Mouse (Mus musculus) left cerebral cortex, postnatal 36 days (tissue): ENCODE results near the gene Chrnd. TPM values are rescaled to one million over a fixed set of nuclear protein-coding genes. Genes with fewer than 3 reads are reported as not detected.

ENCODE experiments used
- DNase-seq, 2 experiments: peaks; one replicate each; pipeline ENCODE4 v3.0.0; 2021 to 2022; ENCODE audit warnings: low spot score in 2 of 2, mixed read lengths in 1 of 2
- intact Hi-C: fragments of 180-260 bp; cut with DNase I; formaldehyde crosslinking; loops from one replicate; pipeline ENCODE4 v1.15.1; 2025
- total RNA-seq, 2 experiments: library from RNA; stranded (reverse); gene quantifications; 2 replicates each; pipeline ENCODE4 v1.2.3; 2021

The Chrnd gene
- total RNA-seq: not detected

DNA sequence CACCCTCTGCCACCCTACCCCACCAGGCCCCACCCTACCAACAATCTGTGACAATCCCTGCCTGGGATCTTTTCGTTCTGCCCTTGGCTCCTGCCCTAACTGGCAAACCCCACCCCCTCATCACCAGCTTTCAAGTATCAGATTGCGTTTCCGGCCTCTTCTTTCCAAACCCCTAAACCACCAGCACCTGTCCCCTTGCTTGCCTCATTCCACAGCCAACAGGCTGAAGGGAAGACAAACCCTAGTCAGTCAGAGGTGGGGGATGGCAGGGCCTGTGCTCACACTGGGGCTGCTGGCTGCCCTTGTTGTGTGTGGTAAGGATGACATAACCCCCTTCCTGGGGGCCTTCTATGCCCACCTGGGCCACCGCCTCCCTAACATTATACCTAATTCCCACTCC, at the start of gene Chrnd:
TSS of gene Chrnd (plus strand) at position 179 of the 400 bp plus-strand sequence.
- DNase-seq: no peak
- intact Hi-C loops: no loop called here

- intact Hi-C loops: no loop called here
- no peak for DNase-seq
Observed at GRCm38 (mm10) chr1:87141550-87141949, 48.9 kb upstream of the Chrnd start.

- DNase-seq: no peak
- intact Hi-C loops: no loop called here
Observed at GRCm38 (mm10) chr1:87142456-87142855, 48.0 kb upstream of the Chrnd start.

- intact Hi-C loops: no loop called here
Observed at GRCm38 (mm10) chr1:87143141-87143540, 47.3 kb upstream of the Chrnd start.

DNA sequence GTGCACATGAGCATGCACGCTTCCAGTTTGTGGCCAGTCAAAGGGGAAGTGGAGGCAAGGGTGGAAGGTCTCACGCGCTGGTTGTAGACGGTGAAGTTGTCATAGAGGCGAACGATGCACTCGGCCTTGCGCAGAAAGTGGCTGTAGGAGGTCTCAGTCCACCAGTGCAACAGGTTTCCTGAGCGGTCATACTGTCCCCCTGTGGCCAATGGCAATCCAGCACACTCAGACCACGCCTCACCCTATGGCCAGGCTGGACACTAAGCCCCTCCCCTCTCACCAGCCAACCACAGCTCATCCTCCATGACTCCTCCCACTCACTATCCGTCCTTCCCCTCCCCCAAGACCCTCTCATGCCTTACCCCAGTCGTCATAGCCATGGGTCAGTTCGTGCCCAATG, 41.0 kb upstream of the Chrnd start:
- DNase-seq: no peak
- intact Hi-C loops: no loop called here

More at GRCm38 (mm10) chr1:87143141-87143540, 47.3 kb upstream of the Chrnd start:
- no peak for DNase-seq

DNA sequence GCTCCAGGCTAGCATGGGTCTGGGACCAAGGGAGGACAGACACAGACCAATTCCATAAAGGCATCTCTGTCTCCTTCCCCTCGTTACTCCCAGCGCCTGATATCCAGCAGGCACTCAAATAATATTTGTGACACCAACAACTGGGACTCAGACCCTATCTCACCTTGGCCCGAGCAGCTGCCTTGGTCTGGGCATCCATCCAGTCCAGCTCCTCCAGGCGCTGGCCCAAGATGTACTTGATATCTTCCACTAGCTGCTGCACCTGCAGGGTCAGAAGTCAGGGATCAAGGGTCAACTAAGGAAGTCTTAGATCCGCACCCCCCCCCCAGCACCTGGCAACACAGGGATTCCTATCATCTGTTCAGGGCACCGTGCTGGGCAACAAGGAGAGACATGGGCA, 39.1 kb upstream of the Chrnd start:
- intact Hi-C loops: no loop called here
- DNase-seq: no peak

DNA sequence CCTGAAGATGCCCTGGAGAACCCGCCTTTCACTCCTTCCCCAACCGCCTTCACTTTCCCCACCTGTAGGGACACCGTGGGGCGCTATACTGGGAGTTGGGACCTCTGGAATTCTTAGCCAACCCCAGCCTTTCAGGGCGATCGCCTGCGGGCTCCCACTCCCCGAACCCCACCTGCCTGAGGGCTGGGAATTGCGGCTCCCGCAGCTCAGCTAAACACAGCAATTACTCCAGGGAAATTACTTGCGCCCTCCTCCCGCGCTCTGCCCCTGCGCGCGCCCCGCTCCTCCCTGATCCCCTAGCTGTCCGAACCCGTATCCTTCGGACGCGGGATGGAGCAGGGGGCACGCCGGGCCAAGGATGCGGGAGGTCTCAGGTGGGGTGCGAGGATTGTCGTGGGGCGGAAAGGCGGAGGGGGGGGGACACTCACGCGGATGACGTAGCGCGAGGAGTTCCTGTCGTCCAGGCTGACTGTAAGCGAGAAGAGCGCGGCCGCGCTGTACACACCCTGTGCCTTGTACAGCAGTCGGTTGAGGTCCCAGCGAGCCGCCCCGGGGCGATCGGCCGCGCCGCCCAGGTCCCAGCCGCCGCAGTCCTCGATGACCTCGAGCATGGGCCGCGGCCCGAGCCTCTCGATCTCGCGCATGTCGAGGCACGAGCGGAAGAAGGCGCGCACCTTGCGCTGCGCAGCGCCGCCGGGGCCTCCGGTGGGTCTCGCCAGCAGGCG, 36.5 kb upstream of the Chrnd start:
- no peak for DNase-seq
- intact Hi-C loops: no loop called here

- DNase-seq: no peak
- intact Hi-C loops: no loop called here
Observed at GRCm38 (mm10) chr1:87154501-87155120, 35.8 kb upstream of the Chrnd start.

DNA sequence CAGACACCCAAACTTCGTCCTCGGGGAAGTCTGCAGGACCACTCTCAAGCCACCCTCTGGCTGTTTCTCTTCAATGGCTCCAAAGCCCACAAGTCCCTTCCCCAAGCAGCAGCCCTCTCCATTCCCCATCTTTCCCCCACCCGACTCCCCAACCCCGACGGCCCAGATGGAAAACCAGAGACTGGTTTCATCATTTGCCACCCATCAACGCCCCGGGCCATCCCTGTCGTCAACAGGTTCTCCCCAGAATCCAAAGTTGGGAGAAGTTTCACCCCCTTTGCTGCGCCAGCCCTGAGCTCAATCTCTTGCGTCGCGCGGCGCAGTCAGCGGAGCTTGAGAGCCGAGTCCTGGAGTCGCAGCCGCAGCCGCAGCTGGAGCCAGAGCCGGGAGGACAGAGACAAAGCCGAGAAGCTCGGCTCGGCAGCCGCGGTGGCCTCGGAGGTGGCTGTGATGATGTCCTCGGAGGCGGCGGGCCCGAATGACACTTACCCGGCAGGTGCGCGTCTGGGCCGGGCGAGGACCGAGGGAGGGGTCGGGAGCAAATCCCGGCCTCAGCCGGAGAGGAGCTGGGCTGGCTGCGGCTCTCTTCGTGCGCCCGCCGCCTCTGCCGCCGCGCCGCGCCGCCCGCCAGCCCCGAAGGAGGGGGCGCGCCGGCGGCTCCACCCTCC, 34.7 kb upstream of the Chrnd start:
- peak; percentile 18 to 35 for DNase-seq
- intact Hi-C loops: no loop called here

- intact Hi-C loops: no loop called here
- DNase-seq: no peak
Observed at GRCm38 (mm10) chr1:87156199-87156587, 34.2 kb upstream of the Chrnd start, which contains the start of gene Ecel1. Gene Ecel1 (minus strand): TSS chr1:87156521.

DNA sequence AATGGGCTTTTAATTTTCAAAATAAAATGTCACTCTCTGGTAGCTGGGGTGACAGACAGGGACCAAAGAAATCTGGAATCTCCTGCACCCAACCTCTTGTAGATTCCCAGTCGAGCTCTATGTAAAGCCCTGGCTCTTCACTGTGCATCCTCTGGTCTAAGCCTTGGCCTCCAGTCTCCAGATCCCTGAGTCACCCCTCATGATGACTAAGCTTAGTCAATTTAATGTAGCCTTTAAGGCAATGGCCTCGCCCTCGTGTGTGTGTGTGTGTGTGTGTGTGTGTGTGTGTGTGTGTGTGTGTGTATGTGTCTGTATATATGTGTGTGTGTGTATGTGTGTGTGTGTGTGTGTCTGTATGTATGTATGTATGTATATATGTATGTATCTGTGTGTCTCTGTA, 31.0 kb upstream of the Chrnd start:
- intact Hi-C loops: no loop called here
- no peak for DNase-seq

DNA sequence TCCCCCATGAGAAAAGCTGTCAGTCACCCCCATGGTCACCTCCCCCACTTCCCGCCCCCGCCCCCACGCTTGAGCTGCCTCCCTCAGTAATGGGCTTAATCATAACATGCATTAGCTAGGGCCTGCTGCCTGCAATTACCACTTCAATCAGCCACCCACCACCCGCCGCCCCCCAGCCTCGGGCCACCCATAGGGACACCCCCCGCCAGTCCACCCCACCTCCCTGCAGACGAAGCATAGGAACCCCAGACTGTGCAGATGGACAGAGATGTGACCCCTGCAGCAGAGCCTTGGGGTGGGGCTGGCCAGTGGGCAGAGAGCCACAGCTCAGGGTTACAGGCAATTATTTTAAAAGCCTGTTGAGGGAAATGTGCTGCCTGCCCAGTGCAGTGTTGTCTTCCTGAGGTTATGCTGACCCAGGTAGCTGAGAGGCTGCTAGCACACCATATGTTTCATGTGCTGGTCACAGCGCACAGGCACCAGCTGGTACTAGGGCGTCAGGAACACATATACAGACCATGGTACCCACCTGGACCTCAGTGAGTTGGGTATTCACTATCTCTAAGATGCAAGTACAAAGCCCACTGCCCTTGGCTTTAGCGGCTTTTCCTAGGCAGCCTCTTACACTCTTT, 26.1 kb upstream of the Chrnd start:
- intact Hi-C loops: no loop called here
- DNase-seq: no peak

- intact Hi-C loops: no loop called here
- DNase-seq: no peak
Observed at GRCm38 (mm10) chr1:87164796-87165184, 25.6 kb upstream of the Chrnd start.

DNA sequence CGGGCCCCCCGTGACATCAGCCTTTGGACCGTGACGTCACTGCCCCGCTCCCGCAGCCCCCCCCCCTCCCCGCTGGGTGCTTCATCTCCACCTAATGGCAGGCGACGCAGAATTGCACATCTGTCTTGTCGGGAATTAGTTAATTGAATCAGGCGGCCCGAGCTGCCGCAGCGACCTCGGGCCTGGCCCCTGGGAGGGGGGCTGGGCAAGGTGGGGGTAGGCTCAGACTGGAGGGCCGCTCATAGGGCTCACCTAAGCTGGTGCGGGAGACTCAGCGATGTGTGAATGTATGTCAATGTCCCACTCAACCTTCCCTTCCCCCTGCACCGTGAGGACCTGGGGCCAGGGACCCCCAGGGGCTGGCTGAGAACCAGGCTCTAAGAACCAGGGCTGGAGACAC, 19.9 kb upstream of the Chrnd start:
- intact Hi-C loops: no loop called here
- no peak for DNase-seq

- DNase-seq: no peak
- intact Hi-C loops: no loop called here
Observed at GRCm38 (mm10) chr1:87171312-87171711, 19.1 kb upstream of the Chrnd start.

DNA sequence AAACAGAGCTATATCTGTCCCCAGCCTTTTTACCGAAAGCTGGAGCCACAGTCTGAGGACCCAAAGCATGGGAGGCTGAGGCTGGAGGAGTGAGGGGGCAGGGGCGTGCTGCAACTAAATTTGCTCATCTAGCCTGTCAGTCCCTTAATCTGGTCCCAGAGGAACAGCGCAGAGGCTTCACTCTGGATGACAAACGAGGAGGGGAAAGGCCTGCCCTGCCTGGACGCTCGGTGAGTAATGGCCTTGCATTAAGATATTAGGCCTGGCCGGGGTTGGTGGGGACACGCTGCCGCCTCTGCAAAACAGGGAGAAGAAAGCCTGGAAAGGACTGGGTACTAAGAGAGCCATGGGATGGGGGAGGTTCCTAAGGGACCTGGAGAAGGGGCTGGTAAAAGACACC, 18.1 kb upstream of the Chrnd start:
- intact Hi-C loops: no loop called here
- no peak for DNase-seq

DNA sequence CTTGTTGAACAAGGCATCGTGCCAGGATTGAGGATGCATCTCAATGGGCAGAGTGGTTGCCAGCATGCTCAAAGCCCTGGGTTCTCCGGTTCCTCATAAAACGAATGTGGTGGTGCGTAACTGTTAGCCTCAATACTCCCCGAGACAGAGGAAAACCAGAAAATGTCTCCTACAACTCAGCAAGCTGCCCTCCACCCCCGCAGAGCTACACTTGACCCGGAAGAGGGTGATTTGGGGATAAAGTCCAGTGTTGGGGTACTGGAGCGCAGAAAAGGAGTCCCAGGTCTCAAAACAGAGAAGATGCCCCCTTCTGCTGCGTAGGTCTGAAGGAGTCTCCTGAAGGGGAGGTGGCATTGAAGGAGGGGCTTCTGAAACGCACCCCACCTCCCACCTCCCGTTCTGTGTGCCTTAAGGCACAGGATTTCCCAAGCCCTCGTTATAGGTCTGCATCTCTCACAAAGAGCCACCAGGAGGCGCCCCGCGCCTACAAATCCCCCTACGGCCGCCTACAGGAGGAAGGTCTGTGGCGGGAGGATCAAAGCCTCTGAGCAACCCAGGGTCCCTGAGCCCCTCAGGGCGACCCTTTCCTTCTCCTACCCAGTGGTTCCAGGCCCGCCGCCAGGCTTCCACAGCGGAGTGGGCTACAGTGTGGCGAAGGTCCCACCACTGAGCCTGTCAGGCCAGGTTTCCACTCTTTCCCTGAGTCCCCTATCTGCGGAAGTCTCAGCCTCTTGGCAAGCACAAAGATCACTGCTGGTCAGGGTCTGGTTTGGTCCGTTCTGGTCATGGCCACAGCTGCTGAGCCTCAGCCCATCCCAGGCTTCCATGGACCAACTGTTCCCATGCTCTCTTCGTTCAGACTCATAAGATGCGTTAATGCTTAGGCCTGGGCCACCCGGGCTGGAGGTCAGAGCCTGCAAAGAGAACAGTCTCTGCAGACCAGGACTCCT, 16.1 kb upstream of the Chrnd start:
- intact Hi-C loops: no loop called here

DNA sequence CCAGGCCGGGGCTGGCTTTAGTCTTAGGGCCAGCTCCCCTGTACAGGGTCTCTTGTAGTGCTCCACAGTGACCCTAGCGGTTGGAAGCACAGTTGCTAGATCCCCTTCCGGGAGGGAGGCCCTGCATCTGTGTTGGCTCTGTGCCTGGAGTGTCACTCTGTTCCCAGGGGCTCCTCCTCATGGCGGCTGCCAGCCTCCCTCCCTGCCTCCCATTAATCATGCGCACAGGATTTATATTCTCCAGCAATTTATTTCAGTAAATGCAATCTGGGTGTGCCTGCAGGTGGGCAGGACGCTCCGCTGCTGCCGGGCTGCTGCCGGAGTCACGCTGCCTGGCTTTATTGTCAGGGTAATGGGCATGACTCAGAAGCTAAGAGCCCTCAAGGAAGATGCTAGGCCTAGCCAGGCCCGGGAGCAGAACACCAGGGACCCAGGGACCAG, 14.5 kb upstream of the Chrnd start:
- DNase-seq: peak; percentile 21 to 28
- intact Hi-C loops: no loop called here

More for the DNA sequence above, 16.1 kb upstream of the Chrnd start:
- peak; percentile 43 to 50 for DNase-seq

GRCm38 (mm10) chr1:87180896-87181295, 9.5 kb upstream of the Chrnd start:
- intact Hi-C loops: no loop called here
- no peak for DNase-seq
